Mouse (Mus musculus) CH12.LX (cell line): ENCODE measurements around the gene Prl. TPM values are rescaled to one million over a fixed set of nuclear protein-coding genes. Genes with fewer than 3 reads are reported as not detected.

Experiments used
- DNase-seq: peaks from one replicate; pipeline ENCODE4 v3.0.0-alpha.2; 2013; ENCODE audit errors: extremely low read depth
- H3K27ac ChIP-seq: 2 replicates; pipeline ENCODE4 v1.5.1; 2012; ENCODE audit warnings: low read depth, mild to moderate bottlenecking, control low read depth, moderate library complexity; ENCODE audit not compliant: insufficient read depth
- H3K27me3 ChIP-seq: replicated peaks from 2 replicates; pipeline ENCODE3; 2012; ENCODE audit warnings: inconsistent platforms
- H3K36me3 ChIP-seq, 2 experiments: replicated peaks in 1 of 2; 2 replicates each; pipeline versions ENCODE3 to v1.6.1; 2012; ENCODE audit warnings: inconsistent platforms in 1 of 2, low read length in 1 of 2, mild to moderate bottlenecking in 1 of 2, mixed read lengths in 1 of 2, moderate library complexity in 1 of 2; ENCODE audit not compliant: control insufficient read depth in 1 of 2, insufficient read depth in 1 of 2
- H3K4me1 ChIP-seq, 2 experiments: 2 replicates each; pipeline ENCODE4 v1.6.1; 2012; ENCODE audit warnings: inconsistent platforms in 1 of 2, moderate library complexity in 1 of 2; ENCODE audit not compliant: insufficient read depth in 2 of 2, control insufficient read depth in 1 of 2
- H3K4me2 ChIP-seq: 2 replicates; pipeline ENCODE4 v1.6.1; 2012; ENCODE audit warnings: low read depth, mild to moderate bottlenecking, control low read depth; ENCODE audit not compliant: poor library complexity, insufficient read depth, severe bottlenecking
- H3K4me3 ChIP-seq, 3 experiments: fragments of 150-350 bp in 1 of 3; sonication (generic) in 1 of 3; replicated peaks in 1 of 3; 2 replicates each; pipeline versions ENCODE3 to v1.5.1; 2011 to 2012; ENCODE audit warnings: low read depth in 2 of 3, low read length in 2 of 3, mild to moderate bottlenecking in 2 of 3, moderate library complexity in 2 of 3, control low read depth in 1 of 3, improper control_type of control experiment in 1 of 3, inconsistent platforms in 1 of 3, mixed read lengths in 1 of 3; ENCODE audit not compliant: poor library complexity in 1 of 3
- H3K79me2 ChIP-seq: replicated peaks from 2 replicates; pipeline ENCODE4 v1.6.1; 2012; ENCODE audit warnings: mild to moderate bottlenecking, moderate library complexity; ENCODE audit not compliant: control insufficient read depth, poor library complexity, insufficient read depth, severe bottlenecking; ENCODE audit errors: extremely low read depth
- H3K9ac ChIP-seq: 2 replicates; pipeline ENCODE4 v1.6.1; 2012; ENCODE audit warnings: low read depth, mild to moderate bottlenecking, control low read depth, moderate library complexity; ENCODE audit not compliant: insufficient read depth
- H3K9me3 ChIP-seq: replicated peaks from 2 replicates; pipeline ENCODE3; 2012; ENCODE audit warnings: low read length, inconsistent platforms, mixed read lengths
- BHLHE40 ChIP-seq: IDR thresholded peaks from 2 replicates; pipeline ENCODE4 v1.6.1; 2011; ENCODE audit warnings: mild to moderate bottlenecking, low read depth, low read length, improper control_type of control experiment
- CTCF ChIP-seq, 2 experiments: IDR thresholded peaks in 1 of 2; conservative IDR thresholded peaks in 1 of 2; 2 replicates each; pipeline ENCODE4 v1.5.1; 2011 to 2012; ENCODE audit warnings: low read depth in 2 of 2, low read length in 2 of 2, improper control_type of control experiment in 1 of 2, inconsistent platforms in 1 of 2, mild to moderate bottlenecking in 1 of 2, moderate library complexity in 1 of 2
- ELF1 ChIP-seq: IDR thresholded peaks from 2 replicates; pipeline ENCODE4 v1.6.1; 2014; ENCODE audit warnings: low read depth, mild to moderate bottlenecking, inconsistent platforms, low read length, improper control_type of control experiment
- EP300 ChIP-seq: IDR thresholded peaks from 2 replicates; pipeline ENCODE4 v1.6.1; 2011; ENCODE audit warnings: low read length, improper control_type of control experiment
- HCFC1 ChIP-seq: IDR thresholded peaks from 2 replicates; pipeline ENCODE4 v1.6.1; 2012; ENCODE audit warnings: low read depth, mild to moderate bottlenecking, inconsistent platforms, low read length, improper control_type of control experiment
- JUN ChIP-seq: IDR thresholded peaks from 2 replicates; pipeline ENCODE4 v1.6.1; 2011; ENCODE audit warnings: low read depth, mild to moderate bottlenecking, low read length, improper control_type of control experiment, moderate library complexity; ENCODE audit not compliant: insufficient read depth
- JUND ChIP-seq: conservative IDR thresholded peaks from 2 replicates; pipeline ENCODE4 v1.6.1; 2011; ENCODE audit warnings: low read depth, low read length, improper control_type of control experiment
- KAT2A ChIP-seq: IDR thresholded peaks from 2 replicates; pipeline ENCODE4 v1.6.1; 2012; ENCODE audit warnings: low read length, improper control_type of control experiment, inconsistent platforms; ENCODE audit not compliant: insufficient replicate concordance
- MEF2A ChIP-seq: IDR thresholded peaks from 2 replicates; pipeline ENCODE4 v1.6.1; 2014; ENCODE audit warnings: low read depth, mild to moderate bottlenecking, inconsistent platforms, low read length, improper control_type of control experiment, borderline replicate concordance
- MXI1 ChIP-seq: IDR thresholded peaks from 2 replicates; pipeline ENCODE4 v1.6.1; 2011; ENCODE audit warnings: mild to moderate bottlenecking, low read depth, low read length, improper control_type of control experiment
- MYC ChIP-seq: IDR thresholded peaks from 2 replicates; pipeline ENCODE4 v1.6.1; 2011; ENCODE audit warnings: low read depth, mild to moderate bottlenecking, improper control_type of control experiment, low read length
- PAX5 ChIP-seq: IDR thresholded peaks from 2 replicates; pipeline ENCODE4 v1.6.1; 2012; ENCODE audit warnings: low read length, inconsistent platforms, mixed read lengths
- POLR2A ChIP-seq: IDR thresholded peaks from 2 replicates; pipeline ENCODE4 v1.6.1; 2011; ENCODE audit warnings: low read depth, mild to moderate bottlenecking, improper control_type of control experiment, low read length
- SIN3A ChIP-seq: IDR thresholded peaks from 2 replicates; pipeline ENCODE4 v1.6.1; 2012; ENCODE audit warnings: low read length, improper control_type of control experiment, inconsistent platforms
- UBTF ChIP-seq: IDR thresholded peaks from 2 replicates; pipeline ENCODE4 v1.6.1; 2012; ENCODE audit warnings: low read depth, mild to moderate bottlenecking, inconsistent platforms, low read length, improper control_type of control experiment, moderate library complexity
- ZC3H11A ChIP-seq: IDR thresholded peaks from 2 replicates; pipeline ENCODE4 v1.6.1; 2012; ENCODE audit warnings: low read depth, mild to moderate bottlenecking, inconsistent platforms, low read length, improper control_type of control experiment
- ZKSCAN1 ChIP-seq: IDR thresholded peaks from 2 replicates; pipeline ENCODE4 v1.6.1; 2012; ENCODE audit warnings: low read depth, inconsistent platforms, low read length, improper control_type of control experiment, borderline replicate concordance
- ZMIZ1 ChIP-seq: IDR thresholded peaks from 2 replicates; pipeline ENCODE4 v1.6.1; 2012; ENCODE audit warnings: low read depth, mild to moderate bottlenecking, inconsistent platforms, low read length, improper control_type of control experiment
- ZNF384 ChIP-seq: IDR thresholded peaks from 2 replicates; pipeline ENCODE4 v1.6.1; 2012; ENCODE audit warnings: low read depth, low read length, improper control_type of control experiment, inconsistent platforms
- dilution Hi-C: fragments of 300-500 bp; cut with MboI; formaldehyde crosslinking; loops from 2 replicates; pipeline ENCODE4 v1.14.3; 2020; ENCODE audit warnings: low sequenced_read_pairs; ENCODE audit not compliant: extremely low pct_unique_long_range_greater_than_20kb, extremely low pct_ligation_motif_present
- in situ Hi-C: fragments of 300-500 bp; cut with MboI; formaldehyde crosslinking; loops from 3 replicates; pipeline ENCODE4 v1.14.3; 2019; ENCODE audit warnings: low sequenced_read_pairs, low pct_ligation_motif_present, low pct_unique_long_range_greater_than_20kb, mixed read lengths
- polyA plus RNA-seq: library from polyadenylated mRNA; unstranded; fragments of >175 nt; gene quantifications from 2 replicates; pipeline ENCODE4 v1.2.1, GENCODE M21; 2012; ENCODE audit warnings: low read depth; ENCODE audit not compliant: insufficient read length
- total RNA-seq, 2 experiments: library from RNA; depleted of rRNA; stranded (reverse); fragments of 300-350 nt in 1 of 2; fragments of >200 nt in 1 of 2; gene quantifications; 2 replicates each; pipeline ENCODE4 v1.2.3; 2012 to 2014

Gene Prl
- total and polyA plus RNA-seq, 3 experiments = not detected

DNA sequence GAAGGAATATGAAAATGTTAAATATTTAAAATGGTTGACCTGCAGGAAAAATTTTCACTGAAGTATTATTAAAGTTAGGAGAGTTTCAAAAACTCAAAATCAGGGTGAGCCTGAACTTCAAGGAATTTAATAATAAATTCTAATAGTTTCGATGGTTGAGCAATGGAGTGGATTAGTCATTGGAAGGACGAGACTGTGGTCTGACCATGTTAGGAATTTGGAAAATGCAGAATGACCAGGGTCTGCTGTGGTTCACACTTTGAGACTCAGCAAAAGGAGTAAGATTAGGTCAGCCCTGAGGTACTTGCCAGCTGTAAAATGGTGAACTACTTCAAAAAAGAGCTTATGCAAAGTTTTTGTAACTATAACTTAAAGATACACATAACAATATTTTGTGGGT is 24.4 kb upstream of the Prl start:
- H3K36me3 ChIP-seq = no peaks in the 10 kb centered on the region
- in situ Hi-C loops (no loop called here), dilution Hi-C loops (no loop called here)
- no peak overlapping the region for H3K9ac ChIP-seq
- H3K4me2 ChIP-seq = no peak overlapping the region
- H3K4me1 ChIP-seq = no peaks in the 10 kb centered on the region
- DNase-seq = no peak
- H3K27me3 ChIP-seq = no peaks in the 10 kb centered on the region
- no peak for TF ChIP-seq SIN3A
- TF ChIP-seq ZNF384 = no peak
- TF ChIP-seq JUND = no peak
- no peak for TF ChIP-seq ZC3H11A
- no peak for TF ChIP-seq POLR2A
- TF ChIP-seq JUN = no peak
- TF ChIP-seq EP300 = no peak
- TF ChIP-seq KAT2A = no peak
- TF ChIP-seq ELF1 = no peak
- no peak for TF ChIP-seq MXI1
- TF ChIP-seq MYC = no peak
- no peak for TF ChIP-seq UBTF
- no peak for TF ChIP-seq MEF2A
- TF ChIP-seq BHLHE40 = no peak
- TF ChIP-seq ZKSCAN1 = no peak
- TF ChIP-seq PAX5 = no peak
- H3K27ac ChIP-seq = no peak overlapping the region
- no peaks in the 10 kb centered on the region for H3K9me3 ChIP-seq
- no peaks in the 10 kb centered on the region for H3K79me2 ChIP-seq
- no peak overlapping the region for H3K4me3 ChIP-seq

DNA sequence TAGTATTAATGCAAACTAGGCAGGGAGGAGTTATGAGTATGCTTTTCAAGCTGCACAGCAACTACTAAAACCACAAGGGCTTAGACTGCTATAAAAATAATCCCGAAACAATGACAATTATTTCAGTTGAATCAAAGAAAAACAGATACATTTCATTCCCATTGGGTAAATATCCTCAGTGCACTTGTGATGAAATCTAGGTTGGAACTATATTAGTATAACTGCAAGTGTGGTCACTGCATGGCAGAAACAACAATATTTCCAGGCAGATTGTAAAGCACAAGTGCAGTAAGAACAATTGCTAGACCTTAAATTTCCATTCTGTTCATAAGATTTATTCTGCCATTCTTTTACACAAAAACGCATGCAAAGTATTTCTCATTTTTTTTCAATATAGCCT is 15.2 kb upstream of the Prl start:
- H3K4me1 ChIP-seq = no peaks in the 10 kb centered on the region
- in situ Hi-C loops (no loop called here), dilution Hi-C loops (no loop called here)
- no peak overlapping the region for H3K4me2 ChIP-seq
- no peak overlapping the region for H3K4me3 ChIP-seq
- H3K9ac ChIP-seq = no peak overlapping the region
- H3K79me2 ChIP-seq = no peaks in the 10 kb centered on the region
- no peak overlapping the region for H3K27ac ChIP-seq
- DNase-seq = no peak
- no peak for TF ChIP-seq MEF2A
- TF ChIP-seq CTCF (conservative IDR thresholded peaks at IDR 0.05 in 1 of 2, IDR thresholded peaks at IDR 0.05 in 1 of 2; ENCODE audit: low read depth in 2 of 2, low read length in 2 of 2) = no peak
- TF ChIP-seq ZMIZ1 = no peak
- no peak for TF ChIP-seq SIN3A
- TF ChIP-seq BHLHE40 = no peak
- TF ChIP-seq HCFC1 = no peak
- no peaks in the 10 kb centered on the region for H3K27me3 ChIP-seq
- no peaks in the 10 kb centered on the region for H3K9me3 ChIP-seq
- no peaks in the 10 kb centered on the region for H3K36me3 ChIP-seq
